Mouse (Mus musculus) heart, embryonic 14.5 days (tissue): ENCODE data around the gene 2200002D01Rik. TPM values are rescaled to one million over a fixed set of nuclear protein-coding genes. Genes with fewer than 3 reads are reported as not detected.
A peak's percentile ranks its signal among the peaks of the same experiment; 100 is the strongest.

Source experiments
- ATAC-seq: fragments of 200-750 bp; cut with Nextera tagmentation; 2 replicates; pipeline ENCODE4 v1.8.0; 2017; ENCODE audit warnings: low read depth, moderate TSS enrichment; ENCODE audit not compliant: insufficient number of reproducible peaks, insufficient read depth, low FRiP score
- H3K27ac ChIP-seq, 2 experiments: fragments of 200-500 bp in 1 of 2; fragments of 300-500 bp in 1 of 2; sonication (generic) in 1 of 2; replicated peaks in 1 of 2; 2 replicates each; pipeline ENCODE4 v1.5.1; 2012 to 2014; ENCODE audit warnings: low read depth in 2 of 2, low read length in 2 of 2, control low read depth in 1 of 2, mild to moderate bottlenecking in 1 of 2, mixed read lengths in 1 of 2; ENCODE audit not compliant: control insufficient read depth in 1 of 2, insufficient read depth in 1 of 2
- H3K27me3 ChIP-seq: fragments of 300-500 bp; sonication (generic); 2 replicates; pipeline ENCODE4 v1.6.1; 2014; ENCODE audit warnings: mild to moderate bottlenecking, low read length, control low read depth; ENCODE audit not compliant: control insufficient read depth, insufficient read depth
- H3K36me3 ChIP-seq: fragments of 300-500 bp; sonication (generic); 2 replicates; pipeline ENCODE4 v1.6.1; 2014; ENCODE audit warnings: mild to moderate bottlenecking, control low read depth, low read length, mixed read lengths; ENCODE audit not compliant: control insufficient read depth, insufficient read depth
- H3K4me1 ChIP-seq, 2 experiments: fragments of 200-500 bp in 1 of 2; fragments of 300-500 bp in 1 of 2; sonication (generic) in 1 of 2; 2 replicates each; pipeline ENCODE4 v1.6.1; 2012 to 2014; ENCODE audit warnings: low read length in 2 of 2, control low read depth in 1 of 2, mixed read lengths in 1 of 2; ENCODE audit not compliant: control insufficient read depth in 2 of 2, insufficient read depth in 2 of 2
- H3K4me2 ChIP-seq: fragments of 300-500 bp; sonication (generic); 2 replicates; pipeline ENCODE4 v1.6.1; 2014; ENCODE audit warnings: mild to moderate bottlenecking, low read length
- H3K4me3 ChIP-seq, 2 experiments: fragments of 200-500 bp in 1 of 2; fragments of 300-500 bp in 1 of 2; sonication (generic) in 1 of 2; 2 replicates each; pipeline ENCODE4 v1.5.1; 2012 to 2014; ENCODE audit warnings: low read length in 2 of 2, mild to moderate bottlenecking in 2 of 2, control low read depth in 1 of 2, low read depth in 1 of 2, moderate library complexity in 1 of 2; ENCODE audit not compliant: control insufficient read depth in 1 of 2, insufficient read depth in 1 of 2
- H3K9ac ChIP-seq: fragments of 300-500 bp; sonication (generic); 2 replicates; pipeline ENCODE4 v1.6.1; 2014; ENCODE audit warnings: mild to moderate bottlenecking, low read length
- H3K9me3 ChIP-seq: fragments of 300-500 bp; sonication (generic); 2 replicates; pipeline ENCODE4 v1.6.1; 2016; ENCODE audit warnings: low read length, control low read depth; ENCODE audit not compliant: control insufficient read depth
- WGBS: fragments of 180-500 bp; shearing (Covaris S2); extraction: QIAGEN DNeasy Blood & Tissue Kit; methylation state at CpG from one replicate; pipeline ENCODE4 v1.1.7; 2014; 5-methylcytosine and 5-hydroxymethylcytosine counted together
- polyA plus RNA-seq: library from polyadenylated mRNA; unstranded; fragments of >200 nt; fragmentation: Nextera tagmentation; extraction: Ambion mirVana; gene quantifications from 2 replicates; pipeline ENCODE4 v1.2.1, GENCODE M21; 2014

The 2200002D01Rik gene
- polyA plus RNA-seq, 1 experiment from 2014 or later, result 5.9 TPM

- Histone ChIP-seq H3K4me3 (no peak overlapping the region), H3K4me1 (peaks cover 14 to 20% of the 10 kb centered on the region in 2 experiments; a peak in 3 of 4 replicates), H3K27ac (peak overlapping the region in 1 of 2 experiments; percentile 75; a peak in 3 of 4 replicates), H3K9me3 (no peaks in the 10 kb centered on the region), H3K4me2 (peak overlapping the region; percentile 22), H3K27me3 (peaks cover 15% of the 10 kb centered on the region), H3K36me3 (no peaks in the 10 kb centered on the region), H3K9ac (no peak overlapping the region)
- ATAC-seq, result no peak
- 51% methylated on average over 6 of the region's 7 CpGs for WGBS
Observed at GRCm38 (mm10) chr7:29291616-29292457, 43.6 kb upstream of the 2200002D01Rik start.

GRCm38 (mm10) chr7:29290691-29291485 lies 42.6 kb upstream of the 2200002D01Rik start:
- no peaks in the 10 kb centered on the region for H3K9me3 ChIP-seq
- H3K9ac ChIP-seq, result no peak overlapping the region
- H3K4me3 ChIP-seq, result no peak overlapping the region
- ATAC-seq, result no peak
- H3K36me3 ChIP-seq, result no peaks in the 10 kb centered on the region
- H3K4me1 ChIP-seq, result peaks cover 14 to 20% of the 10 kb centered on the region in 2 experiments; a peak in 3 of 4 replicates
- H3K27me3 ChIP-seq, result peaks cover 21% of the 10 kb centered on the region
- H3K4me2 ChIP-seq, result peak overlapping the region; percentile 83; the same call in 1 of the 2 replicates
- peak overlapping the region in 1 of 2 experiments; percentile 57; a peak in 2 of 4 replicates for H3K27ac ChIP-seq
- 58% methylated on average over 11 of the region's 11 CpGs for WGBS

- Histone ChIP-seq H3K4me1 (peaks cover 14 to 20% of the 10 kb centered on the region in 2 experiments; a peak in 3 of 4 replicates), H3K36me3 (no peaks in the 10 kb centered on the region), H3K27ac (0 out of 4 replicates have a peak overlapping the region, but pooled peaks of 1 of the 2 experiments have one; percentile 14), H3K4me3 (peak overlapping the region; percentile 51 to 56), H3K4me2 (peak overlapping the region; percentile 83), H3K27me3 (peaks cover 21% of the 10 kb centered on the region), H3K9ac (peak overlapping the region; percentile 65), H3K9me3 (no peaks in the 10 kb centered on the region)
- 82% methylated on average over 6 of the region's 6 CpGs for whole genome bisulfite sequencing
- no peak for ATAC-seq
Observed at GRCm38 (mm10) chr7:29289856-29290255, 41.6 kb upstream of the 2200002D01Rik start.

GRCm38 (mm10) chr7:29288942-29289638 lies 40.8 kb upstream of the 2200002D01Rik start, which contains the start of gene Ppp1r14a:
TSS of gene Ppp1r14a (plus strand) at chr7:29289308.
- Histone ChIP-seq H3K36me3 (no peaks in the 10 kb centered on the region), H3K27ac (0 out of 4 replicates have a peak within 1 kb of the TSS, but pooled peaks of 1 of the 2 experiments have one; percentile 14), H3K27me3 (peaks cover 21% of the 10 kb centered on the region), H3K4me2 (peak within 1 kb of the TSS; percentile 83), H3K9me3 (no peaks in the 10 kb centered on the region), H3K4me1 (peaks cover 14 to 20% of the 10 kb centered on the region in 2 experiments; a peak in 3 of 4 replicates), H3K9ac (peak within 1 kb of the TSS; percentile 65), H3K4me3 (peak within 1 kb of the TSS; percentile 51 to 56)
- 2% methylated on average over 55 of the region's 59 CpGs for WGBS
- ATAC-seq, result peak; percentile 26; the same call in 1 of the 2 replicates

- WGBS, result 90% methylated on average over 2 of the region's 2 CpGs
- no peak for ATAC-seq
- Histone ChIP-seq H3K4me3 (no peak overlapping the region), H3K9ac (no peak overlapping the region), H3K36me3 (no peaks in the 10 kb centered on the region), H3K27me3 (peaks cover 17% of the 10 kb centered on the region; the same call in 1 of the 2 replicates), H3K9me3 (no peaks in the 10 kb centered on the region), H3K4me1 (peaks cover 11 to 20% of the 10 kb centered on the region in 2 experiments; a peak in 3 of 4 replicates), H3K27ac (no peak overlapping the region), H3K4me2 (no peak overlapping the region)
Observed at GRCm38 (mm10) chr7:29288079-29288478, 39.8 kb upstream of the 2200002D01Rik start.

GRCm38 (mm10) chr7:29287481-29287880 lies 39.2 kb upstream of the 2200002D01Rik start:
- H3K27ac ChIP-seq, result no peak overlapping the region
- no peaks in the 10 kb centered on the region for H3K9me3 ChIP-seq
- ATAC-seq, result no peak
- WGBS, result 80% methylated on average over 7 of the region's 7 CpGs
- peaks cover 21% of the 10 kb centered on the region; the same call in 1 of the 2 replicates for H3K27me3 ChIP-seq
- no peak overlapping the region for H3K4me2 ChIP-seq
- H3K4me3 ChIP-seq, result no peak overlapping the region
- H3K36me3 ChIP-seq, result no peaks in the 10 kb centered on the region
- H3K4me1 ChIP-seq, result peaks cover 7 to 20% of the 10 kb centered on the region in 2 experiments; a peak in 3 of 4 replicates
- H3K9ac ChIP-seq, result no peak overlapping the region
